Mouse (Mus musculus) activated CD4-positive, CD25-positive, alpha-beta regulatory T cell, adult 9 weeks (primary cell): ENCODE data around the gene Vav1. TPM values are rescaled to one million over a fixed set of nuclear protein-coding genes. Genes with fewer than 3 reads are reported as not detected.

Source experiments
- polyA plus RNA-seq: library from polyadenylated mRNA; unstranded; fragments of 100-300 nt; shearing (Covaris generic); gene quantifications from one replicate; pipeline ENCODE4 v1.2.1, GENCODE M21; 2017

Gene Vav1
- 229 TPM for polyA plus RNA-seq

GRCm38 (mm10) chr17:57278943-57279590, at the start of gene Vav1:
Gene Vav1 (plus strand): TSS chr17:57279100.

GRCm38 (mm10) chr17:57248201-57248699, 30.6 kb upstream of the Vav1 start, which contains the start of gene Gpr108:
Gene Gpr108 (minus strand): TSS chr17:57248446.

GRCm38 (mm10) chr17:57249186-57250181, 29.4 kb upstream of the Vav1 start, which contains the start of gene Trip10:
Gene Trip10 (plus strand): TSS chr17:57249455.

GRCm38 (mm10) chr17:57358441-57358840, 79.5 kb downstream of the Vav1 start, which contains the start of gene Adgre1:
Gene Adgre1 (plus strand): TSS chr17:57358691.

Other genes with a start within 250 kb of the Vav1 start
- 9.0 TPM for gene Khsrp, start 247.6 kb upstream of the Vav1 start, polyA plus RNA-seq
- gene Slc25a41, start 237.4 kb upstream of the Vav1 start, polyA plus RNA-seq: not detected
- 1.2 TPM for gene Crb3, start 220.0 kb upstream of the Vav1 start, polyA plus RNA-seq
- gene Slc25a23, start 219.2 kb upstream of the Vav1 start, polyA plus RNA-seq: 3.2 TPM
- gene Dennd1c, start 200.6 kb upstream of the Vav1 start, polyA plus RNA-seq: 333 TPM
- 2.2 TPM for gene Tubb4a, start 191.3 kb upstream of the Vav1 start, polyA plus RNA-seq
- gene Tnfsf9, start 173.8 kb upstream of the Vav1 start, polyA plus RNA-seq: 10.5 TPM
- gene Cd70, start 129.3 kb upstream of the Vav1 start, polyA plus RNA-seq: 1.0 TPM
- 10.2 TPM for gene Tnfsf14, start 84.9 kb upstream of the Vav1 start, polyA plus RNA-seq
- 2.6 TPM for gene C3, start 51.0 kb upstream of the Vav1 start, polyA plus RNA-seq
- gene Gpr108, start 30.7 kb upstream of the Vav1 start, polyA plus RNA-seq: 91.3 TPM
- 5.4 TPM for gene Trip10, start 29.6 kb upstream of the Vav1 start, polyA plus RNA-seq
- 2.3 TPM for gene Adgre1, start 79.6 kb downstream of the Vav1 start, polyA plus RNA-seq